Mouse (Mus musculus): ENCODE measurements at regions not wholly inside any gene's neighbourhood (a gene's known extent, or its start where the extent isn't known, plus 50 kb on each side); places are given as distances from the start of the nearest gene placed in this dataset.
"Not testable (repeated sequence)": the region's sequence is repeated elsewhere in the genome, so short reads cannot be mapped to it uniquely, and the experiment has no call there.

DNA sequence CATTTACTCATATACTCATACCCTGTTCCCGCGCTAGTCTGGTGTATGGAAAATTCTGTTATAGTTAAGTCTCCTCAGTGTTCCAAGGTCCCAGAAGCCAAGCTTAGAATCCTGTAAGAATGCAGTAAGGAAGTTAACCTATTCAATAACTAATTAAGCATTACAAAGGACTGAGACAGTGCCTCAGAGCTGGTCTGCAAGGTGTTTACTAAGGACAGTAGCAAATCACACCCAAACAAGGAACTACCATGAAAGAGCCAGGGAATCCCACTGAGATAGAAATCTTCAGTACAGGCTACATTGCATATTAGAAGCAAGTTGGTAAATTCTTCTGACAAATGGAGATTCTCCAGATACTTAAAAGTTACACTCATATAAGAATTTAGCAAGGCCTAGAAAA, 516.7 kb upstream of the Gm10131 start:
- not testable (repeated sequence) for H3K4me3 ChIP-seq (ENCODE audit: low read depth, low read length); H3K36me3 ChIP-seq (ENCODE audit: control insufficient read depth, insufficient read depth, low read length); H3K9ac ChIP-seq (ENCODE audit: low read depth, low read length); H3K4me2 ChIP-seq (replicated peaks; ENCODE audit: low read depth, low read length); H3K27ac ChIP-seq (ENCODE audit: low read depth, low read length); H3K4me1 ChIP-seq (replicated peaks; ENCODE audit: control insufficient read depth, insufficient read depth, low read length); H3K9me3 ChIP-seq (ENCODE audit: control insufficient read depth, low read length); ATAC-seq (ENCODE audit: low FRiP score); H3K27me3 ChIP-seq (ENCODE audit: control insufficient read depth, insufficient read depth, low read length); DNase-seq (ENCODE audit: low spot score)
- WGBS = 95% methylated on average over 2 of the region's 2 CpGs

GRCm38 (mm10) chr8:34625670-34626069, 514.1 kb upstream of the Gm10131 start:
- no peak overlapping the region for H3K27ac ChIP-seq (ENCODE audit: low read depth, low read length)
- no peak for ATAC-seq (ENCODE audit: low FRiP score)
- H3K27me3 ChIP-seq (ENCODE audit: control insufficient read depth, insufficient read depth, low read length) = no peaks in the 10 kb centered on the region
- no peaks in the 10 kb centered on the region for H3K36me3 ChIP-seq (ENCODE audit: control insufficient read depth, insufficient read depth, low read length)
- H3K9me3 ChIP-seq (ENCODE audit: control insufficient read depth, low read length) = no peaks in the 10 kb centered on the region
- H3K4me3 ChIP-seq (ENCODE audit: low read depth, low read length) = no peak overlapping the region
- H3K9ac ChIP-seq (ENCODE audit: low read depth, low read length) = no peak overlapping the region
- no peak for DNase-seq (ENCODE audit: low spot score)
- no peaks in the 10 kb centered on the region for H3K4me1 ChIP-seq (replicated peaks; ENCODE audit: control insufficient read depth, insufficient read depth, low read length)
- 88% methylated on average over 10 of the region's 10 CpGs for WGBS
- no peak overlapping the region for H3K4me2 ChIP-seq (replicated peaks; ENCODE audit: low read depth, low read length)

DNA sequence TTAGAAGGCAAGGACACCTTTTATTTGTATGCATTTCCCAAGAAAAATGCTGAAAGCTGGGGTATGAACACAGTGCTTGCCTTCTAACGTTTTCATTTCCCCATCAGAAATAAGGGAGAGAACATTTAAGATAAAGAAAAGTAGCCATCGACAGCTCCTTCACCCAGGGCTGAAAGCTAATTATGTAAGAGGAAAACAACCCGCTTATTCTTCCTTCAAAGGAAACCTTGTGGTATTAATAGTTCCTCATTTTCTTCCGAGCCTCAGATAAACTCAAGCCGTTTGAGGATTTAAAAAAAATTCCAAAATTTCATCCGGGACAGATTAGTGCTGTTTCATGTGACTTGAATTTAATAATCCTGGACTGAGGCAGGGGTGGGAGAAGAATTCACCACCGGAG, 512.2 kb upstream of the Gm10131 start:
- no peak overlapping the region for H3K9ac ChIP-seq (ENCODE audit: low read depth, low read length)
- no peak for DNase-seq (ENCODE audit: low spot score)
- ATAC-seq (ENCODE audit: low FRiP score) = no peak
- no peaks in the 10 kb centered on the region for H3K36me3 ChIP-seq (ENCODE audit: control insufficient read depth, insufficient read depth, low read length)
- WGBS = 84% methylated on average over 7 of the region's 7 CpGs
- no peaks in the 10 kb centered on the region for H3K4me1 ChIP-seq (replicated peaks; ENCODE audit: control insufficient read depth, insufficient read depth, low read length)
- H3K4me2 ChIP-seq (replicated peaks; ENCODE audit: low read depth, low read length) = no peak overlapping the region
- no peaks in the 10 kb centered on the region for H3K27me3 ChIP-seq (ENCODE audit: control insufficient read depth, insufficient read depth, low read length)
- H3K4me3 ChIP-seq (ENCODE audit: low read depth, low read length) = no peak overlapping the region
- no peaks in the 10 kb centered on the region for H3K9me3 ChIP-seq (ENCODE audit: control insufficient read depth, low read length)
- H3K27ac ChIP-seq (ENCODE audit: low read depth, low read length) = no peak overlapping the region

DNA sequence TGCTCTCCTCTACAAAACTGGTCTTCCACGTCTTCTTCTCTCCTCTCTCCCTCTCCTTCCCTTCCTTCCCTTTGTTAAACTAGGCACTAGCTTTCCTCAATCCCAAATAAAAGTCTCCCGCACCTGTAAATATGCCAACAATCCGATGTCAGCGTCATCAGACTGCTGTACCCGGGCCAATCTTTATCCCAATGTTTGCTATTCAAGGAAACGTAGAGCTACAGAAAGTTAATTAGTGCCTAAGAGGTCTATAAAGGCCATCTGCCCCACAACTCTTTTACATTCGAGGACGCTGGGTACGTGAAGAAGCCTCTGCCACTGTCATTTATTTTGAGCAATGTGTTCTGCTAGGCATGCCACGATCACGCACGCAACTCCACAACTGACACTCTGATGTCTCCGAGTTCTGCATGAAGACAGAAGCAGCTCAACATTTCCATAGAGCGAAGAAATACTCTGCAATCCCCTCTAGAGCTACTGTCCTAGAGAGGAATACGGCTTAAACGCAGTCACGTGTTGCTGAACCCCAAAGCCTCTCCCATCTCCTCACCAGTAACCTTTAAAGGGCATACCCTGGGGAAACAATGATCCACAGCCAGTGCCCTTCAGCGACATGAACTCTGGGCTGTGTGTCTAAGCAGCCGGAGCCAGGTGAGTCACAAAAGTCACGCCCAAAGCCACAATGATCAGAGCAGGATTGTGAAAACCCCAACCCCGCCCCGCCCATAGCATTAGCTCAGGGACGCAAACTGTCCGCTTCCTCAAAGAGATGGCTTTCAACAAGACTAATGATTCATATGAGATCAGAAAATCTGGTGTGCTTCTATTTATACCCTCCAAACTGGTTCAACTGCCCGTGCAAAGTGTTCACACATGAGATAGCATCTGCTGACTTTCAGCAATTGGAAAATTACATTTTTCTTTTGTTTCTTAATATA, 510.9 kb upstream of the Gm10131 start:
- H3K36me3 ChIP-seq (ENCODE audit: control insufficient read depth, insufficient read depth, low read length) = no peaks in the 10 kb centered on the region
- DNase-seq (ENCODE audit: low spot score) = no peak
- H3K4me2 ChIP-seq (replicated peaks; ENCODE audit: low read depth, low read length) = no peak overlapping the region
- no peaks in the 10 kb centered on the region for H3K27me3 ChIP-seq (ENCODE audit: control insufficient read depth, insufficient read depth, low read length)
- H3K4me3 ChIP-seq (ENCODE audit: low read depth, low read length) = no peak overlapping the region
- no peaks in the 10 kb centered on the region for H3K9me3 ChIP-seq (ENCODE audit: control insufficient read depth, low read length)
- no peak overlapping the region for H3K9ac ChIP-seq (ENCODE audit: low read depth, low read length)
- no peaks in the 10 kb centered on the region for H3K4me1 ChIP-seq (replicated peaks; ENCODE audit: control insufficient read depth, insufficient read depth, low read length)
- no peak for ATAC-seq (ENCODE audit: low FRiP score)
- H3K27ac ChIP-seq (ENCODE audit: low read depth, low read length) = no peak overlapping the region
- 85% methylated on average over 25 of the region's 25 CpGs for WGBS

DNA sequence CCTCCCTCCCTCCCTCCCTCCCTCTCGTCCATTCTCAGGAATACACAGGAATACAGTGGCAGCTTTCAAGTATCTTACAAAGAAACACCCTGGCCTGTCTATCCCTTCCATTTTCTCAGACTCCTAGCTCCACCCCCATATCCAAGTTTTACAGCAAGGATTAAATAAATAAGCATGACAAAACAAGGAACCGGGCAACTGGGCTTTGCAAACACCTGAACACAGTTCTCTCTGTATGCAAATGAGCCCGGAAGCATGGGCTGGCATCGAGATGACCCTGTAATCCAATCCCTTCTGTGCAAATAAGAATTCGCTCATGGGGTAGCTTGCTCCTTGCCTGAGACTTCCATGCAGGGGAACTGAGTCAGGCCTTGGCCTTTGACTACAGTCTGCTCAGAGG, 506.5 kb upstream of the Gm10131 start:
- DNase-seq (ENCODE audit: low spot score) (no peak), ATAC-seq (ENCODE audit: low FRiP score) (no peak)
- Histone ChIP-seq H3K9me3 (ENCODE audit: control insufficient read depth, low read length) (no peaks in the 10 kb centered on the region), H3K27me3 (ENCODE audit: control insufficient read depth, insufficient read depth, low read length) (no peaks in the 10 kb centered on the region), H3K4me2 (replicated peaks; ENCODE audit: low read depth, low read length) (no peak overlapping the region), H3K4me1 (replicated peaks; ENCODE audit: control insufficient read depth, insufficient read depth, low read length) (no peaks in the 10 kb centered on the region), H3K36me3 (ENCODE audit: control insufficient read depth, insufficient read depth, low read length) (no peaks in the 10 kb centered on the region), H3K9ac (ENCODE audit: low read depth, low read length) (no peak overlapping the region), H3K27ac (ENCODE audit: low read depth, low read length) (no peak overlapping the region), H3K4me3 (ENCODE audit: low read depth, low read length) (no peak overlapping the region)
- 42% methylated on average over 4 of the region's 5 CpGs for WGBS

- no peak overlapping the region for H3K9ac ChIP-seq (ENCODE audit: low read depth, low read length)
- H3K4me3 ChIP-seq (ENCODE audit: low read depth, low read length) = no peak overlapping the region
- no peak overlapping the region for H3K27ac ChIP-seq (ENCODE audit: low read depth, low read length)
- DNase-seq (ENCODE audit: low spot score) = no peak
- H3K4me2 ChIP-seq (replicated peaks; ENCODE audit: low read depth, low read length) = no peak overlapping the region
- no peaks in the 10 kb centered on the region for H3K27me3 ChIP-seq (ENCODE audit: control insufficient read depth, insufficient read depth, low read length)
- no peaks in the 10 kb centered on the region for H3K4me1 ChIP-seq (replicated peaks; ENCODE audit: control insufficient read depth, insufficient read depth, low read length)
- H3K36me3 ChIP-seq (ENCODE audit: control insufficient read depth, insufficient read depth, low read length) = no peaks in the 10 kb centered on the region
- no peaks in the 10 kb centered on the region for H3K9me3 ChIP-seq (ENCODE audit: control insufficient read depth, low read length)
- 82% methylated on average over 4 of the region's 4 CpGs for WGBS
- ATAC-seq (ENCODE audit: low FRiP score) = no peak
Measured at GRCm38 (mm10) chr8:34614987-34615386, 503.4 kb upstream of the Gm10131 start.

- DNase-seq (ENCODE audit: low spot score) (no peak), ATAC-seq (ENCODE audit: low FRiP score) (no peak)
- Histone ChIP-seq H3K27me3 (ENCODE audit: control insufficient read depth, insufficient read depth, low read length) (no peaks in the 10 kb centered on the region), H3K4me3 (ENCODE audit: low read depth, low read length) (no peak overlapping the region), H3K9me3 (ENCODE audit: control insufficient read depth, low read length) (no peaks in the 10 kb centered on the region), H3K9ac (ENCODE audit: low read depth, low read length) (no peak overlapping the region), H3K4me1 (replicated peaks; ENCODE audit: control insufficient read depth, insufficient read depth, low read length) (no peaks in the 10 kb centered on the region), H3K4me2 (replicated peaks; ENCODE audit: low read depth, low read length) (no peak overlapping the region), H3K36me3 (ENCODE audit: control insufficient read depth, insufficient read depth, low read length) (no peaks in the 10 kb centered on the region), H3K27ac (ENCODE audit: low read depth, low read length) (no peak overlapping the region)
- WGBS = 62% methylated on average over 10 of the region's 10 CpGs
Measured at GRCm38 (mm10) chr8:34614031-34614526, 502.5 kb upstream of the Gm10131 start.

DNA sequence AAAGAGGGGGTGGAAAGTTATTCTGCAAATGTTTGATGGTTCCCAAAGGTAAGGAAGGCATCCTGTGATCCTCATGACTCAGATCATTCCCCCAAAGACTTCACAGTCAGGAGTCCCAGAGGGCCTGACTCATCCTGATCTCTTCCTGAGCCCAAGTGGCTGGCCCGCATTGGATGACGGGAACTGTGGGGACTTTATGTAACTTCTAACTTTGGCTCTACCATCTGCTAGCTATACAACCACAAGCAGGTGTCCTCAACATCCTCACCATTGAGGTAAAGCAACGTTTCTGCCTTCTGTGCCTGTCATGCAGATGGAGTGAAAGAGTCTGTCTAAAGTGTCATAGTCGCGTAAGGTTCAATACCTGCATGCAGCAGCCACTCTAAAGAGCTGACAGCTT, 501.6 kb upstream of the Gm10131 start:
- no peak for DNase-seq (ENCODE audit: low spot score)
- ATAC-seq (ENCODE audit: low FRiP score) = no peak
- no peaks in the 10 kb centered on the region for H3K4me1 ChIP-seq (replicated peaks; ENCODE audit: control insufficient read depth, insufficient read depth, low read length)
- no peak overlapping the region for H3K4me2 ChIP-seq (replicated peaks; ENCODE audit: low read depth, low read length)
- no peak overlapping the region for H3K4me3 ChIP-seq (ENCODE audit: low read depth, low read length)
- H3K9ac ChIP-seq (ENCODE audit: low read depth, low read length) = no peak overlapping the region
- H3K27ac ChIP-seq (ENCODE audit: low read depth, low read length) = no peak overlapping the region
- no peaks in the 10 kb centered on the region for H3K9me3 ChIP-seq (ENCODE audit: control insufficient read depth, low read length)
- H3K36me3 ChIP-seq (ENCODE audit: control insufficient read depth, insufficient read depth, low read length) = no peaks in the 10 kb centered on the region
- WGBS = 83% methylated on average over 5 of the region's 5 CpGs
- H3K27me3 ChIP-seq (ENCODE audit: control insufficient read depth, insufficient read depth, low read length) = no peaks in the 10 kb centered on the region

DNA sequence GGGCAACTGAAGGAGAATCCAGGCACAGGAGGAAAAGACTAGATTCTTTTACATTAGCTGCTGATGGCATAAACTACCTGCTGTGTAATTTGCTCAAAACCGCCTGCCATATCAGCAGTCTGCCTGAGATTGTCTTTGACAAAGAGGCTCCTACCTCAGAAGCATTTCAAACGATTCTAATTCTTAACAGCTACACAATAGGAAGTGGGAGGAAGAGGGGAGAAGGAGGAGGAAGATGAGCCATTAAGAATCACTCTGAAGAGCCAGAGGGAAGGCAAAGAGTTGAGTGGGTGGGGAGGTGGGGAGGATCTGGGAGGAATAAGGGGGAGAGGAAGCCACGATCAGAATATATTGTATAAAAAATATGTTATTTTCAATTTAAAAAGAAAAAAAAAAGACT, 500.9 kb upstream of the Gm10131 start:
- Histone ChIP-seq H3K4me3 (ENCODE audit: low read depth, low read length) (no peak overlapping the region), H3K27ac (ENCODE audit: low read depth, low read length) (no peak overlapping the region), H3K36me3 (ENCODE audit: control insufficient read depth, insufficient read depth, low read length) (no peaks in the 10 kb centered on the region), H3K27me3 (ENCODE audit: control insufficient read depth, insufficient read depth, low read length) (no peaks in the 10 kb centered on the region), H3K4me2 (replicated peaks; ENCODE audit: low read depth, low read length) (no peak overlapping the region), H3K4me1 (replicated peaks; ENCODE audit: control insufficient read depth, insufficient read depth, low read length) (no peaks in the 10 kb centered on the region), H3K9ac (ENCODE audit: low read depth, low read length) (no peak overlapping the region), H3K9me3 (ENCODE audit: control insufficient read depth, low read length) (no peaks in the 10 kb centered on the region)
- 68% methylated on average over 3 of the region's 3 CpGs for WGBS
- ATAC-seq (ENCODE audit: low FRiP score) (no peak), DNase-seq (ENCODE audit: low spot score) (no peak)

Measured in hindbrain, embryonic 11.5 days (tissue).